Mouse (Mus musculus) kidney, embryonic 16.5 days (tissue): ENCODE measurements around the gene Kctd19. TPM values are rescaled to one million over a fixed set of nuclear protein-coding genes. Genes with fewer than 3 reads are reported as not detected.

Experiments used
- ATAC-seq: fragments of 200-750 bp; cut with Nextera tagmentation; 2 replicates; pipeline ENCODE4 v1.8.0; 2017; ENCODE audit warnings: moderate TSS enrichment; ENCODE audit not compliant: low FRiP score, low TSS enrichment
- H3K27ac ChIP-seq: fragments of 300-500 bp; sonication (generic); 2 replicates; pipeline ENCODE4 v1.5.1; 2014; ENCODE audit warnings: low read length
- H3K27me3 ChIP-seq: fragments of 300-500 bp; sonication (generic); 2 replicates; pipeline ENCODE4 v1.6.1; 2014; ENCODE audit warnings: low read length, control low read depth, mixed read lengths; ENCODE audit not compliant: insufficient read depth
- H3K36me3 ChIP-seq: fragments of 300-500 bp; sonication (generic); 2 replicates; pipeline ENCODE4 v1.6.1; 2014; ENCODE audit warnings: low read length, control low read depth, mixed read lengths; ENCODE audit not compliant: insufficient read depth
- H3K4me1 ChIP-seq: fragments of 300-500 bp; sonication (generic); 2 replicates; pipeline ENCODE4 v1.6.1; 2014; ENCODE audit warnings: low read length, control low read depth, mixed read lengths; ENCODE audit not compliant: insufficient read depth
- H3K4me2 ChIP-seq: fragments of 300-500 bp; sonication (generic); replicated peaks from 2 replicates; pipeline ENCODE4 v1.6.1; 2014; ENCODE audit warnings: low read depth, low read length
- H3K4me3 ChIP-seq: fragments of 300-500 bp; sonication (generic); 2 replicates; pipeline ENCODE4 v1.5.1; 2014; ENCODE audit warnings: mild to moderate bottlenecking, low read length
- H3K9ac ChIP-seq: fragments of 300-500 bp; sonication (generic); replicated peaks from 2 replicates; pipeline ENCODE4 v1.6.1; 2014; ENCODE audit warnings: low read length
- H3K9me3 ChIP-seq: fragments of 300-500 bp; sonication (generic); 2 replicates; pipeline ENCODE4 v1.6.1; 2016; ENCODE audit warnings: low read length, control low read depth
- WGBS: fragments of 180-500 bp; shearing (Covaris S2); extraction: QIAGEN DNeasy Blood & Tissue Kit; methylation state at CpG from one replicate; pipeline ENCODE4 v1.1.7; 2014; 5-methylcytosine and 5-hydroxymethylcytosine counted together
- polyA plus RNA-seq: library from polyadenylated mRNA; unstranded; fragments of >200 nt; fragmentation: Nextera tagmentation; extraction: Ambion mirVana; gene quantifications from 2 replicates; pipeline ENCODE4 v1.2.1, GENCODE M21; 2015

The Kctd19 gene
- polyA plus RNA-seq, 1 experiment from 2014 or later = not detected

DNA sequence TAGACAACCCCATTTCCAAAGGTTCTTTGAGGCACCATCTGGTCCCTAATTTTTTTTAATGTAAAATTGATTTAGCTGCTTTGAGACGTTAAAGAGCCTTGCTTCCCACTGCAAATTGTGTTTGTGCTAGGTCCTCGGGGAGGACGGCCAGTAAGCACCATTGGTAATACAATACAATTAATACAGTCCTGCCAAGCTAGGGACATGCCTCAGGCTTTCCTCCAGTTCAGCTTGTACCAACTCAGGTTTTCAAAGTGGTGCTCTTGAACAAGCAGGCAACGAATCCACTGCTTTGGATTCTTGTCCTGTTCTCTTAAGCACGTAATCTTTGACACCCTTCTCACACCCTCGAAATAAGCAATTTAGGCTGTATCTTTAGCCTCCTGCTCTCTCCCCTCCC is 19.7 kb upstream of the Kctd19 start:
- Histone ChIP-seq H3K4me3 (no peak overlapping the region), H3K4me2 (no peak overlapping the region), H3K27me3 (no peaks in the 10 kb centered on the region), H3K27ac (no peak overlapping the region), H3K4me1 (0 out of 2 replicates have a peak, but pooled peaks cover 2% of the 10 kb centered on the region), H3K9ac (no peak overlapping the region), H3K36me3 (no peaks in the 10 kb centered on the region), H3K9me3 (no peaks in the 10 kb centered on the region)
- ATAC-seq = no peak
- WGBS = 40% methylated on average over 6 of the region's 6 CpGs

DNA sequence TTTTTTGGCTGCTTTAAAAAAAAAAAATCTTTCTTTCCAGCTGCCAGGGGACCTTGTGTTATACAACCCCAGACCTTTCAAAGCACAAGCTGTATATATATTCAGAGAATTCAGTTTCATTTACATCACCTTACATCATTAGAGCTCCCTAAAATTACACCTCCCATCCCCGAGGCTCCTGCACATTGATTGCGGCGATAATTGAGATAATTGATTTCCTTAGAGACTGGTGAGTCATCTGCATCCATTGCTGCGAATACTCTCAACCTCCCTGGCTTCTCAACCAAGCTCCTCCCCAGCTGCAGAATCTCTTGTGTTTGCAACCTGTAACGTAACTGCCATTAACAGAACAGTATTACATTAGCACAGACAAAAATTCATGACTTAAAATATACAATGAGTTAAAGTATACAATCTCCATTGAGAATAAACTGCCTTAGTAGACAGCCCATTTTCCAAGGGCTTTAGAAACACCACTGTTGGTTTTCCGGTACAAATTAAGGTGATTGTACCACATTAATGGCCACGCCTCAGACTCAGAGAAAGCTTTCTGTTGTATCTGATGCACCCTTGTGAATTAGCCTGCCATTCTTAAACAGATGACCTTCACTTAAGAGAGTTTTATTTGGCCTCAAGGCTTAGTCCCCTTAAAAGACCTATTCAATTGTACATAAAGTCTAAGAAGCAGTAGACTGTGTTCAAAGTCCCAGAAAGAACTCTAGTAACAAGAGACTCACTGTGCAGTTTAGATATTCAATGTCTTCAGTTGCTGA is 18.6 kb upstream of the Kctd19 start:
- WGBS = 65% methylated on average over 7 of the region's 7 CpGs
- H3K27me3 ChIP-seq = no peaks in the 10 kb centered on the region
- no peak for ATAC-seq
- H3K9ac ChIP-seq = no peak overlapping the region
- no peak overlapping the region for H3K4me3 ChIP-seq
- H3K4me2 ChIP-seq = no peak overlapping the region
- 0 out of 2 replicates have a peak, but pooled peaks cover 2% of the 10 kb centered on the region for H3K4me1 ChIP-seq
- no peaks in the 10 kb centered on the region for H3K36me3 ChIP-seq
- no peaks in the 10 kb centered on the region for H3K9me3 ChIP-seq
- no peak overlapping the region for H3K27ac ChIP-seq

DNA sequence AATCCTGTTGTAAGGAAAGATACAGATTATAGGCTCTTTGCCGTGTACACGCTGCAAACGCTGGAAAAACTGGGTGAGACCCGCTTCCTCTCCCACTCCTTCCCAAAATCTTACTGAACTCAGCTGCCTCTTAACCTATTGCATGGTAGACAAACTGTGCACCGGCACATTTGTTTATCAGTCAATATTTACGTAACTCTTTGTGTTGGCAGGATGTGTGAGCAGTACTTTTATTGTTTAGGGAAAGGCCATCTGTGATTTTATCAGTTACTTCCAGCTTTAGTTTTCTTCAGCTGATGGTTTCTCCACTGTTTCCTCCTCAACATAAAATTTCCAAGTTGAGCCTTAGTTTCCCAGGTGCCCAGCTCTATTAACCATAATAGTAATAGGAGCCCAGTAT is 13.6 kb upstream of the Kctd19 start:
- 56% methylated on average over 6 of the region's 6 CpGs for WGBS
- H3K27ac ChIP-seq = no peak overlapping the region

DNA sequence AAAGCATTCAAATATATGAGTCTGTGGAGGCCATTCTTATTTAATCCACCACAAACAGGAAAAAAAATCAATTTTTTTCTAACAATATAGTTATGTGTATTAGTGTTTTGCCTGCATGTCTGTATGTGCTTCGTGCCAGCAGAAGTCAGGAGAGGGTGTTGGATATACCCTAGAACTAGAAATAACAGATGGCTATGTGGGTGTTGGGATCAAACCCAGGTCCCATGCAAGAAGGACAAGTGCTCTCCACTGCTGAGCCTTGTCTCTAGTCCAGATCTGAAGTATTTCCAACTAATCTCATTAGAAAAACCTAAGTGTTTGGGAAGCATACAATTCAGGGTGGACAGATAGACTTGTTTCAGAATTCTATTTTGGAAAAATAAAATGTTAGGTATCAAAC is 8.7 kb upstream of the Kctd19 start:
- no peaks in the 10 kb centered on the region for H3K36me3 ChIP-seq
- H3K4me2 ChIP-seq = no peak overlapping the region
- H3K4me1 ChIP-seq = no peaks in the 10 kb centered on the region
- no peak overlapping the region for H3K27ac ChIP-seq
- no peak overlapping the region for H3K4me3 ChIP-seq
- H3K27me3 ChIP-seq = no peaks in the 10 kb centered on the region
- no peaks in the 10 kb centered on the region for H3K9me3 ChIP-seq
- 79% methylated on average over 1 of the region's 1 CpGs for WGBS
- no peak overlapping the region for H3K9ac ChIP-seq
- ATAC-seq = no peak

More for the DNA sequence above, 13.6 kb upstream of the Kctd19 start:
- no peak for ATAC-seq
- Histone ChIP-seq H3K9ac (no peak overlapping the region), H3K36me3 (no peaks in the 10 kb centered on the region), H3K4me1 (no peaks in the 10 kb centered on the region), H3K4me3 (no peak overlapping the region), H3K9me3 (no peaks in the 10 kb centered on the region), H3K27me3 (no peaks in the 10 kb centered on the region), H3K4me2 (no peak overlapping the region)

DNA sequence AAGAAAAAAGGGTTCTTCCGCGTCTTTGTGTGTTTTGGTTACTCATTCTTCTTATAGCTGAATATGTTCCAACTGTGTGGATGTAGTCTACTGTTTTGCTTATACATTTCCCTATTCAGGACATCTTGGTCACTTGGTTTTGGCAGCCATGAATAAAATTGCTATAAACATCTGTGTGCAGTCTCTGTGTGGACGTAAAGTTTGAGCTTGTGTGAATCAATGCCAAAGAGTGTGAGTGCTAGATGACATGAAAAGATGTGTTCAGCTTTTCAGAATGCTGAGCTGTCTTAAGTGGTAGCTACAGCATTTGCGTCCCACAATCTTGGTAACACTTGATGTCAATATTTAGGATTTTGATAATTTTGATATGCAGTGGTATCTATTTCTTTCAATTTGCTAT is 6.5 kb upstream of the Kctd19 start:
- H3K4me1 ChIP-seq = no peaks in the 10 kb centered on the region
- no peaks in the 10 kb centered on the region for H3K9me3 ChIP-seq
- WGBS = 92% methylated on average over 4 of the region's 4 CpGs
- ATAC-seq = no peak
- no peak overlapping the region for H3K27ac ChIP-seq
- H3K36me3 ChIP-seq = no peaks in the 10 kb centered on the region
- no peak overlapping the region for H3K4me2 ChIP-seq
- no peak overlapping the region for H3K9ac ChIP-seq
- H3K4me3 ChIP-seq = no peak overlapping the region
- peaks cover under 1% of the 10 kb centered on the region; the same call in 1 of the 2 replicates for H3K27me3 ChIP-seq

DNA sequence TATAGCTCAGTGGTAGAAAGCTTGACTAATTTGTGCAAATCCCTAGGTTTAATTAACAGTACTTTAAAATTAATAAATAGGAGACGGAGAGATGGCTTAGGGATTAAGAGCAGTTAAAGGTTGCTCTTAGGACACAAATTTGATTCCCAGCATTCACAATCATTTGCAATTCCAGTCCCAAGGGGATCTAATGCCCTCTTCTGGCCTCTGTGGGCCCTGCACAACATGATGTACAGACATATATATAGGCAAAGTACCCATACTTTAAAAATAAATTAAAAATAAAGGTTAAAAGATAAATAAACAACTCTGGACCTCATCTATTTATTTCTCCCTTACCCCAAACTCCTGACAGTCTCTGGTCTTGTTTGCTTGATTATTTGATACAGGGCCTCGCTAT is 5.7 kb upstream of the Kctd19 start:
- H3K4me1 ChIP-seq = no peaks in the 10 kb centered on the region
- H3K9me3 ChIP-seq = no peaks in the 10 kb centered on the region
- peaks cover 8% of the 10 kb centered on the region for H3K27me3 ChIP-seq
- no peaks in the 10 kb centered on the region for H3K36me3 ChIP-seq
- H3K27ac ChIP-seq = no peak overlapping the region
- no peak overlapping the region for H3K4me2 ChIP-seq
- 83% methylated on average over 2 of the region's 2 CpGs for WGBS
- no peak for ATAC-seq
- no peak overlapping the region for H3K9ac ChIP-seq
- no peak overlapping the region for H3K4me3 ChIP-seq

DNA sequence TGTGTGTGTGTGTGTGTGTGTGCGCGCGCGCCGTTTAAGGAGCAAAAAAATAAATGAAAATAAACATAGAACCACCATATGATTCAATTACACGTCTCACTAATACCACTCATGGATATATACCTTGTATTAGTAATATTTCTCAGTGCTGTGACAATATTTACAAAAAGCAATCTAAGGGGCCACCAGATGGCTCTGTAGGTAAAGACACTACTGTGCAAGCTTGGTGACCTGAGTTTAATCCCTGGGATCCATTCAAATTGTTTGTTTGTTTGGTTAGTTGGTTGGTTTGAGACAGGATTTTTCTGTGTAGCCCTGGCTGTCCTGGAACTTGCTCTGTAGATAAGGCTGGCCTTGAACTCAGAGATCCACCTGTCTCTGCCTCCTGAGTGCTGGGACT is 3.4 kb downstream of the Kctd19 start:
- Histone ChIP-seq H3K4me2 (no peak overlapping the region), H3K9me3 (no peaks in the 10 kb centered on the region), H3K9ac (no peak overlapping the region), H3K4me3 (no peak overlapping the region), H3K27me3 (peaks cover 23% of the 10 kb centered on the region), H3K4me1 (peaks cover 8% of the 10 kb centered on the region), H3K36me3 (no peaks in the 10 kb centered on the region), H3K27ac (no peak overlapping the region)
- 91% methylated on average over 6 of the region's 6 CpGs for WGBS
- no peak for ATAC-seq

DNA sequence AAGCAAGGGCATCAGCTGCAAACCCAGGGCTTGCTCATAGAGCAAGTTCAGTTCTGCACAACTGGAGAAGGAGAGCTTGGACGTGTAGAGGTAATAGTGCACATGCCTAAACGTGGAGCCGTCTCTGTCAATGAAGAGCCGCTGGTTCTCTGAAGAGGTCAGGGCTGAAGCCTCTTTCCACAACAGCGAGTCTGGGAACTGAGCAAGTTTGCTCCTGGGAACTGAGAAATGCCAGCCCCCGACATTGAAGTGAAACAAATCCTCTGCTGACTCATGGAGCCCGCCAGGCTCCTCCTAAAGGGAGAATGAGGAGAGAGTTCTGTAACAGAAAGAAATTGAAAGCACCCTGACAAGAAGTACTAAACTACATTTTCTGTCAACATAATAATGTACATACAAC is 5.0 kb downstream of the Kctd19 start:
- no peak for ATAC-seq
- peaks cover 3% of the 10 kb centered on the region for H3K4me1 ChIP-seq
- H3K36me3 ChIP-seq = no peaks in the 10 kb centered on the region
- no peak overlapping the region for H3K9ac ChIP-seq
- H3K9me3 ChIP-seq = no peaks in the 10 kb centered on the region
- WGBS = 59% methylated on average over 7 of the region's 7 CpGs
- no peak overlapping the region for H3K4me2 ChIP-seq
- no peak overlapping the region for H3K4me3 ChIP-seq
- no peak overlapping the region for H3K27ac ChIP-seq
- H3K27me3 ChIP-seq = peaks cover 11% of the 10 kb centered on the region

DNA sequence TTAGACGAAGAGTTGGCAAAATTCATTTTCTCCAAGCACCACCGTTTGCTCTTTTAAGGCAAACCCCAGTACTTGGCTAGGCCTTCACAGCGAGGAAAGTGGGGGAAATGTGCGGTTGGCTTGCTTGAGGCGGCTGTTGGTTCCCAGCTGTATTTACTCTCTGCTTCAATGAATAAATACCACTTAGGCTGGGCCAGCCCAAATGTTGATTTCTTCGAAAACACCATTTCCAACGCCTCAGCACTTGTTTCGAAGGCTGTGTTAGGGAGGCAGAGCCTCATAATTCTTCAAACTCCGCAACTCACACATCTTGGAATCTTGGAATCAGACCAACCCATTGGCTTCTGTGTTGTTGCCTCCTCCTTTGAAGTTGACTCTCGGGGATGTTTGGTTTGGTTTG is 6.9 kb downstream of the Kctd19 start:
- H3K36me3 ChIP-seq = no peaks in the 10 kb centered on the region
- no peak overlapping the region for H3K9ac ChIP-seq
- H3K4me3 ChIP-seq = no peak overlapping the region
- ATAC-seq = no peak
- no peaks in the 10 kb centered on the region for H3K27me3 ChIP-seq
- H3K4me2 ChIP-seq = no peak overlapping the region
- no peaks in the 10 kb centered on the region for H3K9me3 ChIP-seq
- no peaks in the 10 kb centered on the region for H3K4me1 ChIP-seq
- H3K27ac ChIP-seq = no peak overlapping the region
- 51% methylated on average over 10 of the region's 10 CpGs for WGBS

DNA sequence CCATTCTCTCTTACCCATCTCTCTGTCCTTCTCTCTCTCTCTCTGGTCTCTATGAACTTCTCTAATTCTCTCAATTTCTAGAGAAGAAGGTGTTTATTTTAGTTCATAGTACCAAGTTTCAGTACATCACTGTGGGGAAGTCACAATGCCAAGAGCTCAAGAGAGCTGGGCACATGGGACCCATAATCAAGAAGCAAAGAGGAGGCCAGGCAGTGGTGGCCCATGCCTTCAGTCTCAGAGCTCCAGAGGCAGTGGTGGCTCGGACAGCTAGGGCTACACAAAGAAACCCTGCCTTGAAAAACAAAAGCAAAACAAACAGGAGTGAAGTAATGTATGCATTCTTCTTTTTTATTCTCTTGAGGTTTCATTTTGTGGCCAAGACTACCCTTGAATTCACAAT is 8.8 kb downstream of the Kctd19 start:
- no peak overlapping the region for H3K9ac ChIP-seq
- H3K9me3 ChIP-seq = no peaks in the 10 kb centered on the region
- 56% methylated on average over 1 of the region's 1 CpGs for WGBS
- H3K27me3 ChIP-seq = no peaks in the 10 kb centered on the region
- ATAC-seq = no peak
- no peaks in the 10 kb centered on the region for H3K36me3 ChIP-seq
- H3K4me3 ChIP-seq = no peak overlapping the region
- H3K4me1 ChIP-seq = no peaks in the 10 kb centered on the region
- no peak overlapping the region for H3K27ac ChIP-seq
- H3K4me2 ChIP-seq = no peak overlapping the region
